Mouse (Mus musculus) midbrain, embryonic 10.5 days (tissue): ENCODE data around the gene Gpr18. TPM values are rescaled to one million over a fixed set of nuclear protein-coding genes. Genes with fewer than 3 reads are reported as not detected.

Experiments
- DNase-seq: peaks from one replicate; pipeline ENCODE4 v3.0.0-alpha.2; 2017; ENCODE audit warnings: low spot score
- H3K27ac ChIP-seq: fragments of 300-500 bp; sonication (generic); replicated peaks from 2 replicates; pipeline ENCODE4 v1.5.1; 2016; ENCODE audit warnings: mild to moderate bottlenecking
- H3K27me3 ChIP-seq: fragments of 300-500 bp; sonication (generic); 2 replicates; pipeline ENCODE4 v1.6.1; 2016; ENCODE audit warnings: low read depth, mild to moderate bottlenecking; ENCODE audit not compliant: poor library complexity, severe bottlenecking
- H3K36me3 ChIP-seq: fragments of 300-500 bp; sonication (generic); 2 replicates; pipeline ENCODE4 v1.6.1; 2016; ENCODE audit warnings: mild to moderate bottlenecking, moderate library complexity
- H3K4me1 ChIP-seq: fragments of 300-500 bp; sonication (generic); 2 replicates; pipeline ENCODE4 v1.6.1; 2016
- H3K4me3 ChIP-seq: fragments of 300-500 bp; sonication (generic); 2 replicates; pipeline ENCODE4 v1.5.1; 2016; ENCODE audit warnings: mild to moderate bottlenecking, moderate library complexity
- H3K9me3 ChIP-seq: fragments of 300-500 bp; sonication (generic); replicated peaks from 2 replicates; pipeline ENCODE4 v1.6.1; 2016; ENCODE audit warnings: mild to moderate bottlenecking
- WGBS: fragments of 180-500 bp; shearing (Covaris S2); methylation state at CpG from one replicate; pipeline ENCODE4 v1.1.7; 2016; 5-methylcytosine and 5-hydroxymethylcytosine counted together
- polyA plus RNA-seq: library from polyadenylated mRNA; unstranded; fragments of >200 nt; fragmentation: Nextera tagmentation; extraction: Ambion mirVana; gene quantifications from 2 replicates; pipeline ENCODE4 v1.2.1, GENCODE M21; 2016

Gpr18 gene
- polyA plus RNA-seq, 1 experiment from 2014 or later = 0.07 TPM

- WGBS = 93% methylated on average over 3 of the region's 3 CpGs
- no peak overlapping the region for H3K27ac ChIP-seq
- DNase-seq = no peak
- H3K36me3 ChIP-seq = peaks cover 12% of the 10 kb centered on the region
- no peak overlapping the region for H3K4me3 ChIP-seq
- H3K27me3 ChIP-seq = no peaks in the 10 kb centered on the region
- H3K9me3 ChIP-seq = no peaks in the 10 kb centered on the region
- peaks cover 4% of the 10 kb centered on the region; the same call in 1 of the 2 replicates for H3K4me1 ChIP-seq
Observed at GRCm38 (mm10) chr14:121958041-121958750, 42.6 kb upstream of the Gpr18 start.

GRCm38 (mm10) chr14:121957176-121957871, 41.7 kb upstream of the Gpr18 start:
- no peak for DNase-seq
- Histone ChIP-seq H3K9me3 (no peaks in the 10 kb centered on the region), H3K36me3 (peaks cover 12% of the 10 kb centered on the region), H3K27ac (no peak overlapping the region), H3K4me1 (peaks cover 4% of the 10 kb centered on the region; the same call in 1 of the 2 replicates), H3K4me3 (no peak overlapping the region), H3K27me3 (no peaks in the 10 kb centered on the region)
- WGBS = 93% methylated on average over 10 of the region's 10 CpGs

GRCm38 (mm10) chr14:121956291-121956690, 40.7 kb upstream of the Gpr18 start:
- 93% methylated on average over 5 of the region's 5 CpGs for WGBS

GRCm38 (mm10) chr14:121955176-121955795, 39.7 kb upstream of the Gpr18 start:
- H3K9me3 ChIP-seq = no peaks in the 10 kb centered on the region
- no peak overlapping the region for H3K4me3 ChIP-seq
- peaks cover 12% of the 10 kb centered on the region for H3K36me3 ChIP-seq
- H3K4me1 ChIP-seq = no peaks in the 10 kb centered on the region
- no peaks in the 10 kb centered on the region for H3K27me3 ChIP-seq
- DNase-seq = no peak
- H3K27ac ChIP-seq = no peak overlapping the region
- WGBS = 92% methylated on average over 5 of the region's 5 CpGs

More at GRCm38 (mm10) chr14:121956291-121956690, 40.7 kb upstream of the Gpr18 start:
- Histone ChIP-seq H3K9me3 (no peaks in the 10 kb centered on the region), H3K4me3 (no peak overlapping the region), H3K36me3 (peaks cover 12% of the 10 kb centered on the region), H3K4me1 (no peaks in the 10 kb centered on the region), H3K27ac (no peak overlapping the region), H3K27me3 (no peaks in the 10 kb centered on the region)
- DNase-seq = no peak

GRCm38 (mm10) chr14:121954608-121955007, 39.0 kb upstream of the Gpr18 start:
- DNase-seq = no peak
- Histone ChIP-seq H3K27me3 (no peaks in the 10 kb centered on the region), H3K4me3 (no peak overlapping the region), H3K36me3 (peaks cover 12% of the 10 kb centered on the region), H3K4me1 (no peaks in the 10 kb centered on the region), H3K27ac (no peak overlapping the region), H3K9me3 (no peaks in the 10 kb centered on the region)
- 97% methylated on average over 12 of the region's 12 CpGs for WGBS

GRCm38 (mm10) chr14:121954129-121954528, 38.5 kb upstream of the Gpr18 start:
- DNase-seq = no peak
- peaks cover 12% of the 10 kb centered on the region for H3K36me3 ChIP-seq
- no peak overlapping the region for H3K4me3 ChIP-seq
- no peaks in the 10 kb centered on the region for H3K9me3 ChIP-seq
- no peak overlapping the region for H3K27ac ChIP-seq
- 92% methylated on average over 11 of the region's 11 CpGs for WGBS
- no peaks in the 10 kb centered on the region for H3K27me3 ChIP-seq
- H3K4me1 ChIP-seq = no peaks in the 10 kb centered on the region

GRCm38 (mm10) chr14:121952046-121952400, 36.4 kb upstream of the Gpr18 start:
- no peak for DNase-seq
- Histone ChIP-seq H3K9me3 (no peaks in the 10 kb centered on the region), H3K27me3 (no peaks in the 10 kb centered on the region), H3K4me3 (no peak overlapping the region), H3K36me3 (peaks cover 12% of the 10 kb centered on the region), H3K4me1 (no peaks in the 10 kb centered on the region), H3K27ac (no peak overlapping the region)
- 90% methylated on average over 5 of the region's 5 CpGs for WGBS

GRCm38 (mm10) chr14:121951399-121952045, 35.9 kb upstream of the Gpr18 start:
- H3K27ac ChIP-seq = no peak overlapping the region
- WGBS = 81% methylated on average over 2 of the region's 2 CpGs
- DNase-seq = no peak
- H3K4me3 ChIP-seq = no peak overlapping the region
- no peaks in the 10 kb centered on the region for H3K9me3 ChIP-seq
- H3K36me3 ChIP-seq = peaks cover 12% of the 10 kb centered on the region
- H3K27me3 ChIP-seq = no peaks in the 10 kb centered on the region
- H3K4me1 ChIP-seq = no peaks in the 10 kb centered on the region

GRCm38 (mm10) chr14:121949897-121950296, 34.3 kb upstream of the Gpr18 start:
- Histone ChIP-seq H3K4me1 (no peaks in the 10 kb centered on the region), H3K27me3 (no peaks in the 10 kb centered on the region), H3K4me3 (no peak overlapping the region), H3K9me3 (no peaks in the 10 kb centered on the region), H3K27ac (no peak overlapping the region), H3K36me3 (peaks cover 11% of the 10 kb centered on the region)
- 96% methylated on average over 5 of the region's 5 CpGs for WGBS
- no peak for DNase-seq

- WGBS = 92% methylated on average over 3 of the region's 3 CpGs
Observed at GRCm38 (mm10) chr14:121949436-121949835, 33.9 kb upstream of the Gpr18 start.

GRCm38 (mm10) chr14:121947966-121948365, 32.4 kb upstream of the Gpr18 start:
- 96% methylated on average over 3 of the region's 3 CpGs for WGBS
- DNase-seq = no peak
- Histone ChIP-seq H3K36me3 (no peaks in the 10 kb centered on the region), H3K9me3 (peaks cover 10% of the 10 kb centered on the region; the same call in 1 of the 2 replicates), H3K27me3 (no peaks in the 10 kb centered on the region), H3K4me3 (no peak overlapping the region), H3K27ac (no peak overlapping the region), H3K4me1 (no peaks in the 10 kb centered on the region)

More at GRCm38 (mm10) chr14:121949436-121949835, 33.9 kb upstream of the Gpr18 start:
- DNase-seq = no peak
- H3K36me3 ChIP-seq = peaks cover 7% of the 10 kb centered on the region
- H3K27me3 ChIP-seq = no peaks in the 10 kb centered on the region
- H3K4me1 ChIP-seq = no peaks in the 10 kb centered on the region
- no peak overlapping the region for H3K4me3 ChIP-seq
- peaks cover 3% of the 10 kb centered on the region; the same call in 1 of the 2 replicates for H3K9me3 ChIP-seq
- no peak overlapping the region for H3K27ac ChIP-seq

GRCm38 (mm10) chr14:121947201-121947760, 31.7 kb upstream of the Gpr18 start:
- H3K36me3 ChIP-seq = no peaks in the 10 kb centered on the region
- H3K27ac ChIP-seq = no peak overlapping the region
- H3K9me3 ChIP-seq = peaks cover 10% of the 10 kb centered on the region; the same call in 1 of the 2 replicates
- H3K4me1 ChIP-seq = no peaks in the 10 kb centered on the region
- no peak for DNase-seq
- no peak overlapping the region for H3K4me3 ChIP-seq
- H3K27me3 ChIP-seq = no peaks in the 10 kb centered on the region
- WGBS = 87% methylated on average over 8 of the region's 8 CpGs
